ENCODE assay signal across 22 mouse cellular contexts in the genomic region with DNA sequence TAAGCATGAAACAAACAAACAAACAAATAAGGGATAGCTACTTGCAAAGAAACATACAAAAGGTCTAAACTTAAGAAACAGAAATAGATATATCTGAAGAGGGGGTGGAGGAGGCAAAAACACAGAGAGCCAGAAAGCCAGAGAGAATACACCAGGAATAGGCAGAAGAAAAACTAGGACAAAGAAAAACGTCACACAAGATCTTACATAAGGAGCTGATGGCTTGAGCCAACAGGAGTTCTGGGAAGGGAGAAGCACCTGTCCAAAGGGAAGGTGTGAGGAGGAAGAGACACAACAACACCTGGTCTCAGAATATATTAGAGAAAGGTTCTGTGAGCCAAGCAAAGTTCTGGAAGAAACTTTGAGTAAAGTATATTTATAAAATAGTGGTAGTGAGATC.
DNase-seq lines count a peak whose midpoint lies in the region; ATAC-seq lines count a peak whose summit lies in the region.
"Had no signal": no experiment of that assay in that cellular context is flagged by ENCODE, and none has a peak within 500 bp of the region (broad histone marks: within the 10 kb centered on the region; RNA-seq: fewer than 3 reads in every experiment).

No protein-coding gene starts in this region.

- no peaks in the 10 kb centered on the region for H3K36me3 ChIP-seq in hindbrain, embryonic 12.5 days
- H3K36me3 ChIP-seq: forebrain, embryonic 10.5 days; hindbrain, embryonic 13.5 days had no signal

- no peaks in the 10 kb centered on the region for H3K4me1 ChIP-seq in hindbrain, embryonic 12.5 days
- H3K4me1 ChIP-seq: forebrain, embryonic 10.5 days; forebrain, embryonic 13.5 days; hindbrain, embryonic 13.5 days had no signal

- no peak overlapping the region for H3K27ac ChIP-seq in hindbrain, embryonic 12.5 days
- H3K27ac ChIP-seq: forebrain, embryonic 10.5 days; forebrain, embryonic 13.5 days; gastrocnemius, adult 2 months; hindbrain, embryonic 13.5 days had no signal

- no peak for ATAC-seq in hindbrain, embryonic 12.5 days (ENCODE audit: low FRiP score)
- ATAC-seq: CD4-positive, CD25-positive, alpha-beta regulatory T cell, adult 4 months; forebrain, embryonic 13.5 days; forebrain, embryonic 16.5 days; hindbrain, embryonic 16.5 days had no signal

- WGBS in hindbrain, embryonic 12.5 days, result 48% methylated on average over 1 of the region's 1 CpGs

- no peaks in the 10 kb centered on the region for H3K9me3 ChIP-seq in hindbrain, embryonic 12.5 days (replicated peaks)
- H3K9me3 ChIP-seq: forebrain, embryonic 10.5 days; forebrain, embryonic 13.5 days; hindbrain, embryonic 13.5 days had no signal

- no peak overlapping the region for H3K4me3 ChIP-seq in hindbrain, embryonic 12.5 days
- H3K4me3 ChIP-seq: forebrain, embryonic 10.5 days; forebrain, embryonic 13.5 days; gastrocnemius, adult 2 months; hindbrain, embryonic 13.5 days had no signal

- H3K27me3 ChIP-seq in hindbrain, embryonic 12.5 days, result no peaks in the 10 kb centered on the region
- H3K27me3 ChIP-seq: forebrain, embryonic 13.5 days; hindbrain, embryonic 13.5 days had no signal

- H3K9ac ChIP-seq in hindbrain, embryonic 12.5 days, result no peak overlapping the region
- H3K9ac ChIP-seq: forebrain, embryonic 13.5 days; hindbrain, embryonic 13.5 days had no signal

- peak; percentile 38 for DNase-seq in layer of hippocampus, adult 9-11 months
- no peak for DNase-seq in layer of hippocampus, postnatal 14 days (ENCODE audit: low spot score in 2 of 2)
- peak; percentile 29 for DNase-seq in right cerebral cortex, adult 18-20 months
- no peak for DNase-seq in right cerebral cortex, postnatal 4 days
- peak; percentile 62 for DNase-seq in telencephalon, adult 2 months (ENCODE audit: low read depth, low spot score)
- DNase-seq: adrenal gland, adult 2 months; adrenal gland, postnatal 14 days; cerebellum, adult 11-12 months; cerebellum, adult 8-10 months; cerebellum, postnatal 10 days; cerebellum, postnatal 36 days; gastrocnemius, adult 2 months; gastrocnemius, postnatal 14 days; heart, adult 11 months had no signal

- H3K4me2 ChIP-seq in hindbrain, embryonic 12.5 days (replicated peaks), result no peak overlapping the region
- H3K4me2 ChIP-seq: forebrain, embryonic 13.5 days; heart, embryonic 11.5 days; hindbrain, embryonic 13.5 days had no signal

Comparison
In these comparisons a context has a peak if more than half of its experiments do, and no peak if none do; other contexts are left out.
1. DNase-seq: peak in layer of hippocampus, adult 9-11 months (single experiment), right cerebral cortex, adult 18-20 months (single experiment) and telencephalon, adult 2 months (single experiment); none in layer of hippocampus, postnatal 14 days (0 of 2) and right cerebral cortex, postnatal 4 days (single experiment).